Mouse (Mus musculus) cerebellum, adult 11-12 months (tissue): ENCODE measurements around the gene Spata20.

Experiments
- DNase-seq: peaks from one replicate; pipeline ENCODE4 v3.0.0; 2022

Gene Spata20

GRCm38 (mm10) chr11:94481963-94482362, 4.0 kb downstream of the Spata20 start:
- no peak for DNase-seq

GRCm38 (mm10) chr11:94480382-94480781, 5.6 kb downstream of the Spata20 start:
- no peak for DNase-seq

- peak; percentile 90 for DNase-seq
These were observed 8.3 kb downstream of the Spata20 start for GRCm38 (mm10) chr11:94477651-94478050.

- no peak for DNase-seq
These were observed 10.3 kb downstream of the Spata20 start for GRCm38 (mm10) chr11:94475722-94476121.

GRCm38 (mm10) chr11:94474544-94474910, 11.5 kb downstream of the Spata20 start:
- DNase-seq: no peak

- DNase-seq: peak; percentile 83
These were observed 12.1 kb downstream of the Spata20 start, which contains the start of gene Cacna1g for GRCm38 (mm10) chr11:94473707-94474543. TSS of gene Cacna1g (minus strand) at chr11:94474198.

GRCm38 (mm10) chr11:94472916-94473706, 12.9 kb downstream of the Spata20 start:
- no peak for DNase-seq

- no peak for DNase-seq
These were observed 13.4 kb downstream of the Spata20 start for GRCm38 (mm10) chr11:94472585-94472915.

GRCm38 (mm10) chr11:94471740-94472584, 14.0 kb downstream of the Spata20 start:
- no peak for DNase-seq

GRCm38 (mm10) chr11:94470391-94470790, 15.6 kb downstream of the Spata20 start:
- no peak for DNase-seq

- DNase-seq: no peak
These were observed 16.6 kb downstream of the Spata20 start for GRCm38 (mm10) chr11:94469136-94470064.

GRCm38 (mm10) chr11:94468582-94469064, 17.4 kb downstream of the Spata20 start:
- DNase-seq: no peak

GRCm38 (mm10) chr11:94466333-94466855, 19.6 kb downstream of the Spata20 start:
- DNase-seq: no peak

GRCm38 (mm10) chr11:94464170-94464569, 21.8 kb downstream of the Spata20 start:
- no peak for DNase-seq

GRCm38 (mm10) chr11:94461856-94462255, 24.1 kb downstream of the Spata20 start:
- no peak for DNase-seq

- no peak for DNase-seq
These were observed 29.0 kb downstream of the Spata20 start for GRCm38 (mm10) chr11:94457001-94457400.

GRCm38 (mm10) chr11:94456347-94456746, 29.6 kb downstream of the Spata20 start:
- DNase-seq: peak; percentile 21

- DNase-seq: no peak
These were observed 30.7 kb downstream of the Spata20 start for GRCm38 (mm10) chr11:94455161-94455820.

- no peak for DNase-seq
These were observed 31.2 kb downstream of the Spata20 start for GRCm38 (mm10) chr11:94454756-94455155.

GRCm38 (mm10) chr11:94451091-94451773, 34.7 kb downstream of the Spata20 start:
- DNase-seq: no peak
